Mouse (Mus musculus) lung, embryonic 16.5 days (tissue): ENCODE results near the gene Hc. TPM values are rescaled to one million over a fixed set of nuclear protein-coding genes. Genes with fewer than 3 reads are reported as not detected.

ENCODE experiments used
- ATAC-seq: fragments of 200-750 bp; cut with Nextera tagmentation; 2 replicates; pipeline ENCODE4 v1.8.0; 2017; ENCODE audit warnings: low read depth, mild to moderate bottlenecking, moderate library complexity
- H3K27ac ChIP-seq: fragments of 300-500 bp; sonication (generic); 2 replicates; pipeline ENCODE4 v1.5.1; 2014; ENCODE audit warnings: mild to moderate bottlenecking, control low read depth, low read length
- H3K27me3 ChIP-seq: fragments of 300-500 bp; sonication (generic); 2 replicates; pipeline ENCODE4 v1.6.1; 2014; ENCODE audit warnings: low read depth, low read length, mixed read lengths; ENCODE audit not compliant: control insufficient read depth, insufficient read depth
- H3K36me3 ChIP-seq: fragments of 300-500 bp; sonication (generic); 2 replicates; pipeline ENCODE4 v1.6.1; 2014; ENCODE audit warnings: low read length; ENCODE audit not compliant: control insufficient read depth, insufficient read depth
- H3K4me1 ChIP-seq: fragments of 300-500 bp; sonication (generic); replicated peaks from 2 replicates; pipeline ENCODE4 v1.6.1; 2014; ENCODE audit warnings: low read length, mixed read lengths; ENCODE audit not compliant: control insufficient read depth, insufficient read depth
- H3K4me2 ChIP-seq: fragments of 300-500 bp; sonication (generic); 2 replicates; pipeline ENCODE4 v1.6.1; 2014; ENCODE audit warnings: low read depth, low read length, control low read depth
- H3K4me3 ChIP-seq: fragments of 300-500 bp; sonication (generic); 2 replicates; pipeline ENCODE4 v1.5.1; 2014; ENCODE audit warnings: mild to moderate bottlenecking, low read length, control low read depth
- H3K9ac ChIP-seq: fragments of 300-500 bp; sonication (generic); 2 replicates; pipeline ENCODE4 v1.6.1; 2014; ENCODE audit warnings: low read length, control low read depth
- H3K9me3 ChIP-seq: fragments of 300-500 bp; sonication (generic); 2 replicates; pipeline ENCODE4 v1.6.1; 2016; ENCODE audit warnings: low read length; ENCODE audit not compliant: control insufficient read depth
- WGBS: fragments of 180-500 bp; shearing (Covaris S2); extraction: QIAGEN DNeasy Blood & Tissue Kit; methylation state at CpG from one replicate; pipeline ENCODE4 v1.1.7; 2014; 5-methylcytosine and 5-hydroxymethylcytosine counted together
- polyA plus RNA-seq: library from polyadenylated mRNA; unstranded; fragments of >200 nt; fragmentation: Nextera tagmentation; extraction: Ambion mirVana; gene quantifications from 2 replicates; pipeline ENCODE4 v1.2.1, GENCODE M21; 2015

The Hc gene
- polyA plus RNA-seq, 1 experiment from 2014 or later, result 2.4 TPM

- no peaks in the 10 kb centered on the region for H3K36me3 ChIP-seq
- peaks cover 14% of the 10 kb centered on the region for H3K4me1 ChIP-seq
- H3K4me2 ChIP-seq, result no peak overlapping the region
- no peaks in the 10 kb centered on the region for H3K27me3 ChIP-seq
- no peak overlapping the region for H3K27ac ChIP-seq
- no peak for ATAC-seq
- H3K4me3 ChIP-seq, result no peak overlapping the region
- WGBS, result 56% methylated on average over 9 of the region's 9 CpGs
- H3K9me3 ChIP-seq, result no peaks in the 10 kb centered on the region
- no peak overlapping the region for H3K9ac ChIP-seq
Observed at GRCm38 (mm10) chr2:34962893-34963292, 98.3 kb downstream of the Hc start.

DNA sequence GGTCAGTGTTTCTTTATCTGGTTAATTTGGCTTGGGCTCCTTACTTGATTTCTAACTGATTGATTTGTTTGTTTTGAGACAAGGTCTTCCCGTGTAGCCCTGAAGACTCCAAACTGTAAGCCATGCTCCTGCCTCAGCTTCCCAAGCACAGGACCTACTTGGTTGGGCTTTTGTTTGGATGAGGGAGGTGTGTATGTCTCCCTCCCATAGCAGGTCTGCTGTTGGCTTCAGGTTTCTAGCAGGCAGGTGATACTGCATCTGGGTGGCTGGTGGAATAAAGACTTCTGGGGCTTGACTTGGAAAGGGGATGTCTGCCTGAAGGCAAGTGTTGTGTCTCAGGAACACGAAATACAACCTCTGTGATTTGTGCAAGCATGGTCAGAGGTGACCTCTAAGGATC lies 99.0 kb downstream of the Hc start:
- no peak for ATAC-seq
- 49% methylated on average over 2 of the region's 2 CpGs for WGBS
- no peak overlapping the region for H3K27ac ChIP-seq
- H3K9me3 ChIP-seq, result no peaks in the 10 kb centered on the region
- H3K36me3 ChIP-seq, result no peaks in the 10 kb centered on the region
- H3K4me3 ChIP-seq, result no peak overlapping the region
- no peaks in the 10 kb centered on the region for H3K27me3 ChIP-seq
- H3K4me1 ChIP-seq, result peaks cover 14% of the 10 kb centered on the region
- H3K4me2 ChIP-seq, result no peak overlapping the region
- H3K9ac ChIP-seq, result no peak overlapping the region

DNA sequence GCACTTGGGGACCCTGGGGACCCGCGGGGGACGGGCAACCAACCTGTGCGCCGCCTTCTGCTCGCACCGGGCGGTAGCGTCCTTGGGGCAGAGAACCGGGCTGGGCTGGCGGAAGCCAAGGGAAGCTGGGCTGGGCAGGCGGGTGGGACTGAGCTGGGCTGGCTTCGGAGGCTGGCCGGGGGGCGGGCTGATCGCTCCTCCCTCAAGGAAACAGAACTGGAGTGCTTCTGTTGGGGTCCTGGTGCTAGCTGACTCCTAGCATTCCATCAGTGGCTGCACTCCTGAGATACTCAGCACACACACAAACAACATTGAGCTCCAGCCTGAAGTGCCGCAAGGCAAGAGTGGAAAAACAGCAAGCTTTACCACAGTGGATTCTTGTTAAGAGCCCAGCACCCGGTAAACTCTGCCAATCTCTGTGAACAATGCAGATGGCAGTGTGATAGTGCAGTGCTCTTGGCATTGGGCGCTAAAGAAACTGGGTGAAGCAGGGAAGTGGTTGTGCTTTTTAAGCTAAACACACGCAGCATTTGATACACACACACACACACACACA lies 99.7 kb downstream of the Hc start, which contains the start of gene Traf1:
Traf1 (minus strand) TSS at position 292 of the 556 bp plus-strand sequence.
- H3K4me2 ChIP-seq, result peak within 1 kb of the TSS; percentile 73
- H3K4me1 ChIP-seq, result peaks cover 14% of the 10 kb centered on the region
- peak within 1 kb of the TSS; percentile 65 for H3K9ac ChIP-seq
- peak within 1 kb of the TSS; percentile 43 for H3K4me3 ChIP-seq
- H3K9me3 ChIP-seq, result no peaks in the 10 kb centered on the region
- peak within 1 kb of the TSS; percentile 19 for H3K27ac ChIP-seq
- 13% methylated on average over 20 of the region's 20 CpGs for WGBS
- no peaks in the 10 kb centered on the region for H3K27me3 ChIP-seq
- no peaks in the 10 kb centered on the region for H3K36me3 ChIP-seq
- ATAC-seq, result peak; percentile 80

DNA sequence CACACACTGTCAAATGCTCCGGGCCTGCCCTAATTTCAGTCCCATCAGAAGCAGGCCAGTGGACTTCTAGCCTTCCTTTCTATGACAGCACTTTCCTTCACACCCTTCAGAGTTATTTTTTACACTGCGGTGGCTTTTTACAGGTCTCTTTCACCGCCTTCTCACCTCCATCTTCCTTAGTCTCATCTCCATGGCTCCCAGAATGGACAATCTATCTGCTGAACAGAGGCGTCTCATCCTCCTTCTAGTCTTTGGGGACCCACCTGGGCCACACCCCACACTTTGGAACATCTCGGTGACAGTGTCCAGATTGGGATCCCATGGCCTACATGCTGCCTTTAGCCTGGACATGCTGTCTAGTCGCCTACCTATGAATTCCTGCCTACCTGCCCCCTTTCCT lies 100.3 kb downstream of the Hc start:
- Histone ChIP-seq H3K9ac (peak overlapping the region; percentile 65), H3K27ac (peak overlapping the region; percentile 19)
- WGBS, result 55% methylated on average over 6 of the region's 6 CpGs

DNA sequence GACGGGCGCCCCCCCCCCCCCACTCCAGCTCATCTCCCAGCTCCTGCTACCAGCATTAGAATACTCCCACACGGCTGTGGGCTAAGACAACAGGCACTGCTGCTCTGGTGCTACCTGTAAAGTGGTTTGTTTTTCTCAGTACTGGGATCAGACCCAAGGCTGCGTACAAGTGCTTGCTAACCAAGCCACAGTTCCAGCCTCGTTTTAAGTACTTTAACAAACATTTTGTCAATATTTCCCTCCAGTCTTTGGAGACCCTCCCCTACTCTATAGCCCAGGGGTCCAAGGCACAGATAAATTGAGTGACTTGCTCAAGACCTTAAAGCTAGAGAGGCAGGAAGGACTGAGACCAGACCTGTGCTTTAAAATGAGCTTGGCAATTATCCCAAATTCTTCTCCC lies 100.8 kb downstream of the Hc start:
- H3K4me2 ChIP-seq, result no peak overlapping the region
- H3K27ac ChIP-seq, result no peak overlapping the region
- no peak overlapping the region for H3K9ac ChIP-seq
- H3K4me1 ChIP-seq, result peaks cover 12% of the 10 kb centered on the region
- H3K36me3 ChIP-seq, result no peaks in the 10 kb centered on the region
- no peak overlapping the region for H3K4me3 ChIP-seq
- ATAC-seq, result no peak
- no peaks in the 10 kb centered on the region for H3K27me3 ChIP-seq
- H3K9me3 ChIP-seq, result no peaks in the 10 kb centered on the region
- 54% methylated on average over 3 of the region's 5 CpGs for WGBS

More for the DNA sequence above, 100.3 kb downstream of the Hc start:
- no peak for ATAC-seq
- H3K4me2 ChIP-seq, result peak overlapping the region; percentile 73
- H3K9me3 ChIP-seq, result no peaks in the 10 kb centered on the region
- H3K4me1 ChIP-seq, result peaks cover 14% of the 10 kb centered on the region
- peak overlapping the region; percentile 43 for H3K4me3 ChIP-seq
- no peaks in the 10 kb centered on the region for H3K36me3 ChIP-seq
- H3K27me3 ChIP-seq, result no peaks in the 10 kb centered on the region

GRCm38 (mm10) chr2:34958582-34958981 lies 102.7 kb downstream of the Hc start:
- no peak for ATAC-seq
- Histone ChIP-seq H3K4me2 (no peak overlapping the region), H3K27ac (no peak overlapping the region), H3K27me3 (no peaks in the 10 kb centered on the region), H3K4me1 (peaks cover 7% of the 10 kb centered on the region), H3K9ac (no peak overlapping the region), H3K9me3 (no peaks in the 10 kb centered on the region), H3K36me3 (no peaks in the 10 kb centered on the region), H3K4me3 (no peak overlapping the region)
- 78% methylated on average over 7 of the region's 7 CpGs for WGBS

DNA sequence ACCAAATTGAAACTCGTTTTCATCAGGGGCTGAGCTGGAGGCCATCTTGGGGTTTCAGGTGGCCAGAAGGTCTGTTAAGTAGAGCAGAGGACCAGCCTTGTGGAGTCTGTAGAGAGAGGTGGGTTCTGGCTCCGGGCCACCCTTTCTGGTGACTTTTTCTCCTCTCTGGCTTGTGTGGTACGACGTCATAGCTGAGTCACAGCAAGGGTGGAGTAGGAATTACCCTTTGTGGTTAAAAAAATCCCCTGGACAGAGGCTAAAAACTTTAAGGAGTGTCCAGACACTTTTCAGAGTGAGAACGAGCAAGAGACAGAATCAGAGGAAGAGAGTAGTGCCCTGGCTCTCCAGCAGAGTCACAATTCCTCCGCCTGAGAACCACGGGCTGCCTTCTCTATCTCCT lies 103.2 kb downstream of the Hc start:
- no peak for ATAC-seq
- peaks cover 7% of the 10 kb centered on the region for H3K4me1 ChIP-seq
- no peaks in the 10 kb centered on the region for H3K27me3 ChIP-seq
- no peak overlapping the region for H3K4me2 ChIP-seq
- no peak overlapping the region for H3K4me3 ChIP-seq
- no peak overlapping the region for H3K27ac ChIP-seq
- no peak overlapping the region for H3K9ac ChIP-seq
- 75% methylated on average over 7 of the region's 7 CpGs for WGBS
- H3K36me3 ChIP-seq, result no peaks in the 10 kb centered on the region
- no peaks in the 10 kb centered on the region for H3K9me3 ChIP-seq

DNA sequence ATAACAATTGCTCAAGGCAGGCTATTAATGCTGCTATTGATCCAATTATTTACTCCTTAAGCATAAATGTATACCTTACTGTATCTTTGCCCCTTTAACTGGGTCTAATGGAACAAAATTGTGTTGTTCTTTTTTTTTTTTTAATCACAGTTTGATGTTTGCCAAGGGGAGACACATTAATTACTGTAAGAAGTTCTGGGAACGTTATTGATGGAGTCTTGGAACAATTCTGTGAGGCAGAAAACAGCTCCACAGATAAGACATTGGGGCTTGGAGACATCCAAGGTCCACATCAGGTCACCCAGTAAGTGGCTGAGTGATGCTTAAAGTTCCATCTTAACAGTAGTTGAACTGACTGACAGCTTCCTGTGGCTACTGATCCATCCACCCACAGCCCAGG lies 103.8 kb downstream of the Hc start:
- WGBS, result 63% methylated on average over 1 of the region's 1 CpGs
- H3K9ac ChIP-seq, result no peak overlapping the region
- no peak for ATAC-seq

DNA sequence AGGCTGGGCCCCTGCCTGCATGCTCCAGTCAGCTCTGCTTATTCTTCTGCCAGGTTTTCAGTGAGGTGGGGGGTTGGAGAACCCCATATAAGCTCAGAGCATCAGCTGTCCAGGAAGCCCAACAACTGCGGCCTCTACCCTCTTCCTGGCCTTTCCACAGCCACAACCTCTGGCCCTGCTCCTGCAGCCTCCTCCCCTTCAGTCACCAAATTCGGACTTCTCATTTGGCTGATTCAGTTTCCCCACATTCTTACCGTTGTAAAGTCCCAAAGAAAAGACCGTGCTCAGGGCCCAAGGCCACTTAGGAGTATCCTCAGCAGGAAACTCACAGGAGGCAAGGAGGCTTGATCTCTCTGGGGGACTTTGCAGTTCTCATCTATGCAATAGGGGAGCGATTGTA lies 104.3 kb downstream of the Hc start:
- Histone ChIP-seq H3K4me2 (no peak overlapping the region), H3K4me1 (peaks cover 7% of the 10 kb centered on the region), H3K9ac (no peak overlapping the region), H3K27me3 (no peaks in the 10 kb centered on the region), H3K9me3 (no peaks in the 10 kb centered on the region), H3K4me3 (no peak overlapping the region), H3K27ac (no peak overlapping the region), H3K36me3 (no peaks in the 10 kb centered on the region)
- WGBS, result 60% methylated on average over 5 of the region's 5 CpGs
- ATAC-seq, result no peak

More for the DNA sequence above, 103.8 kb downstream of the Hc start:
- Histone ChIP-seq H3K36me3 (no peaks in the 10 kb centered on the region), H3K4me2 (no peak overlapping the region), H3K27ac (no peak overlapping the region), H3K4me1 (peaks cover 7% of the 10 kb centered on the region), H3K27me3 (no peaks in the 10 kb centered on the region), H3K9me3 (no peaks in the 10 kb centered on the region), H3K4me3 (no peak overlapping the region)

DNA sequence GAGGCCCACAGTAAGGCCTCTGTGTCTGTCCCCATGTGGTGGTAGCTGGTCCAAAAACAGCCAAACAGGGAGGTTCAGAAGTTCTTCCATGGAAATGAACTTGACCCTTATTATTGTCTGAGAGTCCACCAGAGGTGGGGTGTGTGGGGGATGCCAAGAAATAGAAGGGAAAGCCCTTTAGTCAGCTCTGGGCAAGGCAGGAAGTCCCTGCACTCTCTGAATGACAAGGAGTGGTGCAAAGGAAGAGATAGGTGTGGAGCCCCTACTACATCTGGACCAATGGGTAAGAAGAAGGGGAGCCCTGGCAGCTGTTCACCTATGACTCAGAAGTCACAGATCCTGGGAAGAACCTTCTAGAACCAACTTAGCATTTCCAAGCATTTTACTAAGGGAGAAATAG lies 106.9 kb downstream of the Hc start:
- Histone ChIP-seq H3K9me3 (no peaks in the 10 kb centered on the region), H3K4me3 (no peak overlapping the region), H3K4me2 (no peak overlapping the region), H3K27ac (no peak overlapping the region), H3K4me1 (no peaks in the 10 kb centered on the region), H3K36me3 (no peaks in the 10 kb centered on the region), H3K27me3 (no peaks in the 10 kb centered on the region), H3K9ac (no peak overlapping the region)
- no peak for ATAC-seq
